Mouse (Mus musculus) Muller cell, postnatal 12 days (primary cell): ENCODE results near the gene Hkdc1.

Experiments used
- DNase-seq: peaks from one replicate; pipeline ENCODE4 v3.0.0-alpha.2; 2015; ENCODE audit errors: inconsistent ontology term

Gene Hkdc1

DNA sequence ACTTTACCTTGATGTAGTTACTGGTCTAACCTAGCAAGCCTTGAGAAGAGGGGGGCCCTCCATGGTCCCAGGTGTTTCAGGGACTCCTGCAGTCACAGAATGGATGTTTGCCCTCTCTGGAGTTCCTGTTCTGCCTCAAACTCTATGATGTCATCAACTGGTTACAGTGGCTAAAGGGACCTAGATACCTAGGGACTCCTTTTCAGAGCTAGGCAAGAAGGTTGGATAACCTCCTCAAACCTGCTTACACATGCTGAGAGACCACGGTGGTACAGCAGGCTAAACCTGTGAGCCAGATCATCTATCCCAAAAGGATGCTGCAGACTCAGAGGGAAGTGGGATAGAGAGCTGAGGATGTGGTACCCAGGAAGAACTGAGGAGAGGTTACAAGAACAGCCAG is 42.5 kb downstream of the Hkdc1 start, which contains the start of gene Hk1:
TSS of gene Hk1 (minus strand) at position 101 of the 400 bp plus-strand sequence.
- DNase-seq: no peak

DNA sequence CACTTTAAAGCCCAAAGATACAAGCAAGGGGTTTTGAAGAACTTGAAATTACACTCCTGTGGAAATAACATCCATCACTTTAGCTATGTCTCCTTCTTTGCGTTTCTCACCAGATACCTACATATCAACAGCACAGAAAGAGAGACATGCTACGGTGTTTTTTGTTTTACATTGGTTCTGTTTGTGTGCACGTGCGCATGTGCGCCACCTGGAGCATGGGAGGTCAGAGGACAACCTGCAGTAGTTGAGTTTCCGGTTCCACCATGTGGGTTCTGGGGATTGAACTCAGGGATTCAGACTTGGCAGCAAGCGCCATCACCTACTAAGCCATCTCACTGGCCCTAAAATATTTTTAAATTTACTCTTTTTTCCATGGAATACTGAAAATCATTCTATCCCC is 63.5 kb downstream of the Hkdc1 start:
- no peak for DNase-seq

DNA sequence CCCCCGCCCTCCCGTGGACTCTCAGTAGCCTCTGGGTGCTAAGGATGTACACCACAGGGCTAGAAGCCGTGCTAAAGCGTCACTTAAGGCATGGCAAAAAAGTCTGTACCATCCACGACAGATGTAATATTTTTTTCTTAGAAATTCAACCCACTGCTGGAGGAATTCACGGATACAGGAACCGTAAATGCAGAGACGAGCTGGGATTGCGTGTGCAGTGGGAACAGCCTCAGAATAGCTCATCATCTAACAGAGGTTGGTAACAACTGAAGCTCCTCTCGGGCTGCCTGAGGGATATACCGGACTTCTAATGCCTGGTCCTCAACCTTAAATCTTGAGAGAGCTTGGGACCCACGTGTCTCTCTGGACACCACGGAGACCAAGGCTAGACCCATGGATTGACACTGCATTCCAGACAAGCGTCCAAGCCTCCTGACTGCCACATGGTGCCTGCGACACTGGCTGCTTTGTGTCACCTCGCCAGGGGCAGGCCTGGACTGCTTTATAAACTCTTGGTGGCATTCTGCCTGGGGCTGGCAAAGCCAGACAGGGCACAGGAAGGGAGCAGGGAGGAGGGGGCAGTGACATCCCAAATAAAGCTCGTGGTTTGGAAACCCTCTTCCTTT is 66.1 kb downstream of the Hkdc1 start:
- DNase-seq: peak; percentile 68

DNA sequence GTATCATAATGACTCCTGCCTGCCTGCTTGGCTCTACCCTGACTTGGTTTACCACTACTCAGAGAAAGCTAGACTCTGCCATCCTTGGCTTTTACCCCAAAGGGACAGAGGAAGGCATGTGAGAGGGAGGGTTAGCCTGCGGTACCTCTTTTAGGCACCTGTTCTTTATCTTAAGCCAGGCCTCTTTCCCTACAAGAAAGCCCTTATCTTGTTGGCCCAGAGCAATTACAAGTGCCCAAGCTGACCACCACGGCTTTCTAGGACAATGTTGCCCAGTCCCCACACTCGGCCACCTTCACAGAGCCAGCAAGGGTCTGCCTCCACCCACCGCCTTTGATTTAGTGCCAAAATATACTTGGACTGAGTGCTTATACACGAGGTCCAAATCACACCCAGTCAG is 77.1 kb downstream of the Hkdc1 start:
- DNase-seq: no peak

DNA sequence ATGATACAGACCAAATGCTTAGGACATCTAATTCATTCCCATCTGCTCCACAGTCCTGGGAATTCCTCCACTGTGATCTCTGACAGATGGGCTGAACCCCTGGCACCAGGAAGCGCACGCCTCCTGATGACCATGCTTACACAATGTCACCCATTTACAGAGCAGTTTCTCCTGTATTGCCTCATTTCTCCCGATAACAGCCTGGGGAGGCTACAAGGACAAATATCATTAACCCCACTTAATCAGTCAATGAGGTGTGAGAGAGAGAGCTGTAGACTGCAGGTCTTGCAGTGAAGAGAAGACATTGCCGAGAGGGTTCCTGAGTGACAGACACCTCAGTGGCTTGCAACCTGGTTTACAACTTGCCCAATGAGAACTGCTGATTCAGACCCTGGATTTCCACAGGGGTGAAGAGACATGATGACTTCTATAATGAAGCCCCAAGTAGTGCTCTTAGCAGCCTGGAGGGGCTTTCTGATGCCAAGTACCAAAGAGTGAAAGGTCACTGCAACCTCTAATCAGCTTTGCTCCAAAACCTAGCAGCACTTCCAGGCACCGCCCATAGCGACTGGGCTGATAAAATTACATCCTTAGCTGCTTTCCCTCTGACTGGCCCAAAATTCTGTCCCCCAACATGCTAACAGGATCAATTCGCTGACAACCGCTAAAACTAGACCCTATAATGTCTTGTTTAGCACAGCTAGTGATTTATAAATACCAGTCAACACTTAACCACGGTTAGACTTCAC is 78.1 kb downstream of the Hkdc1 start:
- no peak for DNase-seq

DNA sequence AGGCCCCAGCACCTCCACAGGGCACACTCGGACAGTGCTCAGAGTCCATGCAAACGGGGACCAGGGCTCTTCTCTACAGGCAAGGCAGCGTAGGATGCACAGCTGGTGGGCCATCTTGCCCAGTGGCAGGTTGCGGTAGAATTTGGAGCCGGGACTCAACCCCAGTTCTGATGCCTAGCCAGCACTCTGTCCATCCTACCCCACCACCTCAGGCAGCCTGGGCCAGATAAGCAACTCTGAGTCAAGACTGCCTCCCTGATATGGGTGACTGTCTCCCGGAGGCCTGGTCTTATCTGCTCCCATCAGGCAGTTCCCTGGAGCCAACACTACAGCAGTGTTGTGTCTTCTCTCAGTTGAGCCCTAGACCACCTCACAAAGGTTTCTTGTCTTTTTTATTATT is 79.8 kb downstream of the Hkdc1 start:
- no peak for DNase-seq

DNA sequence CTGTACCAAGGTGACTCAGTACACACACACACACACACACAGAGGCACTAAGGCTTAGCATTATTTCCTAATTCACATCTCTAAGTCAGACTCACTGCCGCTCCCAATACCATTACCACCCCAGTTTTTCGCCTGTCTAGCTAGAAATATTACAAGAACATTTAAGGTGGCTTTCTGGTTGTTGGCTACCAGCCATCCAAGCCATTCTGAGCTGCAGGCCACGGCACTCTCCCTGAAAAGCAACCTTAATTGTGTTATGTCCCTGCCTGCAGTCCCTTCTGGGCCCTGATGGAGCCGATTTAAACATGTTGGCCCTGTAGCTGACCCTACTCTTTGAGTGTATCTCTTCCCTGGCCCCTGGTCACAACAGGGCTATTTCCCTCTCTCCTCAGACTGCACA is 80.3 kb downstream of the Hkdc1 start:
- DNase-seq: no peak

DNA sequence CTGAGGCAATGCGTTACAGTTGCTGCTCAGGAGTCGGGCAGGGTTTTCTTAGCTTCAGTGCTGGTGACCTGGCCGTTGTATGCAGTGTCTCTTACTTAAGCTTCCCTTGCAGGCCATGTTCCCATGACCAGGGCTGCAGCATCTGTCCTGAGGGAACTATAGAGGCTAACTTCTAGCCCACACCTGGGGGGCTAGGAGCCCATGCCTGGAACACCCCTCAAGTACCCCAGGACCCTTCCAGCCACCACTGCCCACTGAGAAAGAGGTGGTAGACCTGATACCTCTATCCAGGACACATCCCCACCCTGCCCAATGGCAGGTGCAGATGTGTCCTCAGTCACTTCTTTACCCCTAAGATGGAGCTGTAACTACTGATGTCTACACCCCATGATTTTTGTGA is 81.3 kb downstream of the Hkdc1 start:
- DNase-seq: no peak

DNA sequence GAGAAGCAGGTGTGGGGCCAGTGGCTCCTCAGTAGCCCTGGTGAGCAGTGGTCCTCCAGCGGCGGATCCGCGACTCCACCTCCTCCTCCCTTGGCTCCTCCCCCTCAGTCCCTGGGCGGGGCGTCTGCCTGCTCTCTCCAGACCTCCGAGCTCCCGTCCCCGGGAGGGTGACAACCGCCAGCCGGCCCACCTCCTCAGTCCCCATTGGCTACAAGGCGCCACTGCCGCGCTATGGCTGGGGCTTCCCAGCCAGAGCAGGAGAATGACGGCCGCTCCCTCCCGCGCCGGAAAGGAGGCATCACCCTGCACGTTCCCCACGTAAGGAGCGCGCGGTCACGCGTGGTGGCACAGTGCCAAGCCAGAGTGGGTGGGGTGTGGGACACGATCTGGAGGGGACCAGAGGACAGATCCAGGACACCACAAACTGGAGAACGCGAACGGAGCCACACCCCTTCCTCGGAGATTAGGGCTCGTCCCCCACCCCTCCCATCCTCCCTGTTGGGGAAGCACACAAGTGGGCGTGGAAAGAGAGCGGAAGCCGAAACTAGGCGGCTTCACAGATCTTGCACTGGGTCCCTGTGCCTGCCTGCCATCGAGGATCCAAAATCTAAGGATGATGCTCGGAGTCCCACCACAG is 82.1 kb downstream of the Hkdc1 start:
- peak; percentile 100 for DNase-seq

DNA sequence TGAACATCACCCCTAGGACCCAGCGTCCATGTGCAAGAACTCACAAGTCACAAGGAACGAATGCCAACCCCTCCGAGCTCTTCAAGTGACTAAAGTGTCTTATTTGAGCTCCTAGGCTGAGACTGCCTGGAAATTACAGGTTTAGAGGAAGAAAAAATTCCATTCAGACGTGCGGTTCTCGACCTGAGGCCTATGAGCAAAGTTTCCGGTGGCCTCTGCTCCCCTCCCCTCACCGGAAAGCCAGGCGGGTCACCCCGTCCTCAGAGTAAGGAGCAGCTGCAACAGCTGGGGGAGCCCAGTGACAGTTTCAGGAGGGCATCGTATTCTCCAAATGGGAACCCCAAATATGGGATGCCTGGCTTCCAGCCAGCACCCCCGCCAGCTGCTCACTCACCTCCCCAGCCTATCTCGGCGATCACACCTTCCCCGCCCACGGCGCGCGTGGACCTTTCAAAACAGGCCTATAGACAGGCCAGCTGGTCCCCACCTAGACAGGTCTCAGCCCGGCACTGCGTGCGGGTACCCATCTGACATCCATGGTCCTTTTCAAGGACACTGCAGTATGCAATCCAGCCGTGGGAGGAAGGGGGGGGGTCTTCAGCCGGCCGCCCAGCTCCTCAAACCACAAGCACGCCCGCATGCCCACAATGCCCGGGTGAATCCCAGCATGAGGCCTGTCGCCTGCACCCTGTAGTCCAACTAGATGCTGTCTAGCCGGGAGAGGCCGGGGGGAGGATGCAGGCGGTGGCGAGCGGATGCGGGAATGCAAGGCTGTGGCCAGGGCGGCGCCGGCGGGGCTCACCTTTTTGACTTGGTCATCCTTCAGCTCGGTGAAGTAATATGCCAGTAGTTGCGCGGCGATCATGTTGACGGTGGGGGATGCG is 82.8 kb downstream of the Hkdc1 start:
- peak; percentile 45 for DNase-seq

DNA sequence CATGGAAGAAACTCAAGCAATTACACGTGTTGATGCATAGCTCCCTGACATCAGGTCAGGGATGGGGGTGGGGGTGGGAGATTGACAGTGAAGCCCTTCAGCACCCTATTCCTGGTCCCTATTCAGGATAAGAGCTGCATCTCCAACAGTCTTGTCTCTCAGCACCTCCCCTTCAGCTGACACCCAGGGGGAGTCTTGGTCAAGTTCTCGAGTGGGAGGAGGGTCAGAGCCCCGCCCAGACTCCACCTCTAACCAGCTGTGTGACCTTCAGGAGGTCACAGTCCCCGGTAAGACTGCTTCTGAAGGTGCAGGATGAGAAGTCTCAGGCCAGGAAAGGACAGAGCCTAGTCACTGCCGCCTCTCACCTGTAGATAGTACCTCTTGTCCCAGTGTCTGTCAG is 83.7 kb downstream of the Hkdc1 start:
- DNase-seq: no peak

DNA sequence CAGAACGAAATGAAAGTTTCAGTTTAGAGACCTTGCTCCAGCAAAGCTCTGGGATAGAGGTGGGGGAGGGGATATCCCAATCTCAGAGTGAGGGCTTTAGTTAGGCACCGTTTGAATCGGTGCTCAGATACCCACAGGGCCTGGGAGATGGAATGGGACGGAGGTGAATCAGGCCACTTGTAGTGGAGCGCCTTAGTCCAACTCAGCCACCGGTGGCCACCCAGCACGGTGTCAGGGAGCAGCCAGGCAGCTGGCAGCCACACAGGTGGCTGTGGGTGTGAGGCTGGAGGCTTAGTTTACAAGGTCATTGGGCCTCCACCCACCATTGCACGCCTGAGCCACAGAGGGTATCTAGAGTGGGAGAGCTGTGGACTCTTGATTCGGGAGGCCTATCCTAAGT is 84.1 kb downstream of the Hkdc1 start:
- no peak for DNase-seq

DNA sequence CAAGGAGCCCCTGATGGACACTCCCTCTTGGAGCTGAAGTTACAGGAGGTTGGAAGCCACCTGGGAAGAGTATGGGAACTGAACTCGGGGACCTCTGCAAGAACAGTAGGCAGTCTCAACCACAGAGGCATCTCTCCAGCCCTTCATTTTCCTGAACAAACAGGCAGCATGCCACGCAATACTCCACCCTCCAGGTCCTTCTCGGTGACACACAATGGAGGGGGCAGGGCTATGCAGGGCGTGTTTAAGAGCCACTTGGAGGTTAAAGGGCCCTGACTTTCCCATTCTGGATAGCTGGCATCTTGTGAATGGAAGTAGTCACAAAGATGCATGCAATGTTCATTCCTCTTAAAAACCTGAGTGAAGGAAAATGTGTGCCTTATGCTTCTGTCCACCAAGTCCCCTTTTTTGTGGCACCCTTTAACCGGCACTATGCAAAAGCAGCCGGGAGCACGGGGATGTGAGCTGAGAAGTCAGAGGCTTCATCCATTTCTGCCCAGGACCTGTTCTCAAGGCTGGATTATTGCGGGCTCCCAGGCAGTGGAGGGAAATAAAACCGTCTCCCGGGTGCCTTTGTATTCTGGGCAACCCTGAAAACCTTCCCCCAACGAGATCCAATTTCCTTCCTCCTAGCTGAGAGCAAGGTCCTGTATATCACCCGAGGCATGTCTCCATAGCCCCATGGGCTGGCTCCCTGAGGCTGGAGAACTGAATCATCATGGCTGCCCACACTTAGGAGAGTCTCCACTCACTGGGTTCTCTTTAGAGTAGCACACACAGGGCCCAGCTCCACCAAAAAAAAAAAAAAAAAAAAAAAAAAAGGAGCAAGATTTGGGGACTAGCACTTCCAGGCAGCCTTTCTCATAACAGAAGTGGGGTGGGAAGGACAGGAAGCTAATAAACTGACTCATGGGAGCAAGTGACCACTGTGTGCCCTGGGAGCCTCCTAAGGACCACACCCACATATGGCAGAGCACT is 85.4 kb downstream of the Hkdc1 start:
- no peak for DNase-seq

DNA sequence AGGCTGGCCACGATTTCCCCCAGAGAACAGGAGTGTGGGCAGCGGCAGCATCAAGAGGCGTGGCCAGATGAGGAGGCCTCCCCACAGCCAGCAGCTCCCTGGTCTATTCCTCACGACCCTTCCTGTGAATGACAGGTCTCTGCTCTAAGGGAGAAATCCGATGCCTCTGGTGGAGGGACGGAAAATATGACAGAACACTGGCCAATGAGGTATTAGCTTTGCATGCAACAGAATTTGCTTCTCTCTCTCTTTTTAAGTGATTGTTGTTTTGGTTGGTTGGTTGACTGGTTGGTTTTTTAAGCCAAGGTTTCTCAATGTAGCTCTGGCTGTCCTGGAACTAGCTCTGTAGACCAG is 86.9 kb downstream of the Hkdc1 start:
- DNase-seq: no peak

DNA sequence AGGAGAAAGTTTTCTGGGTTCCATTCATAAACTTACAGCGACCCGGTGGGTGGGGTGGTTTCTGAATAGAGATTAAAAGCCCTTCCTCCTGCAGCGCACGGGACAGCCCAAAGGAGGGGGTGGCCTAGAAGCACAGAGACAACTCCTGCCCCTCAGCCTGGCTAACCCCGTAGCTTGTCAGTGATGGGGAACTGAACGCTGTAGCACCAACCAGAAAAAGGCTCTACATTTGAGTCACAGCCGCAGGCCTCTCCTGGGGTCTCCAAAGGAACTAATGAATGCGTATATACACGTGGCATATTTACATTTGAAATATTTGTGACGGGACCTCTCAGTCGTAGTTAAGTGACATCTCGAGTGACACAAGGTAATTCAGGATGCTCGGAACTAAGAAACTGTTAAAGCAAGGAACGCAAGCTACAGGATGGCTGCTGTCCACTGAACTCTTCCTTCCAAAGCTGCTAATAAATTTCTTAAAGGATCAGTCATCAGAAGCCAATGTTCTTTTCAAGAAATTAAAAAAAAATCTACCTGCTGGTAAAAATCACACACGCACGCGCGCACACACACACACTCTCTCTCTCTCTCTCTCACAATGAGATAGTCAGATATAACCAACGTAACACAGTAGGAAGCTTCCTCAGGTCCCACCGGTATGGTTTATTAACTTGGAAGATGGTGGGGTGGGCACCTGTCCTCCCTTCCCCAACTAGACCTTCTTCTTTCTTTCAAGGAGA is 87.4 kb downstream of the Hkdc1 start:
- no peak for DNase-seq

DNA sequence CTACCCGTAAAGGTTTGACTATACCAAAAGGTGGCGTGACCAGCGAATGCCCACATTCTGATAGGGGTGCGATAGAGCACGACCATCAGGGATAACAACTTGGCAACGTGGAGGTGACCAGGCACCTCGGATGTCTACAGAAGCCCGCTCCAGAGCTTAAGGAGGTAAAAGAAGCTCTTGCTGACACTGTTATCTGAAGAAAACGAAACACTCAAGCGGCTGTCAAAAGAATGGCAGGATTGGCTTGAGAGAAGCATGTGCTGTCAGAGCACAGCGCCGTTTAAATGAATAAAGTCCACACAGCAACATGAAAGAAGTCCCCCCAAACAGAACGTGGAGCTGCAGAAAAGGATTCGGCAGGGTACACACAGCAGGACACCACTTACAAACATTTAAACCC is 89.0 kb downstream of the Hkdc1 start:
- no peak for DNase-seq
